Mouse (Mus musculus): ENCODE data around the gene Alas2.

Gene Alas2

DNA sequence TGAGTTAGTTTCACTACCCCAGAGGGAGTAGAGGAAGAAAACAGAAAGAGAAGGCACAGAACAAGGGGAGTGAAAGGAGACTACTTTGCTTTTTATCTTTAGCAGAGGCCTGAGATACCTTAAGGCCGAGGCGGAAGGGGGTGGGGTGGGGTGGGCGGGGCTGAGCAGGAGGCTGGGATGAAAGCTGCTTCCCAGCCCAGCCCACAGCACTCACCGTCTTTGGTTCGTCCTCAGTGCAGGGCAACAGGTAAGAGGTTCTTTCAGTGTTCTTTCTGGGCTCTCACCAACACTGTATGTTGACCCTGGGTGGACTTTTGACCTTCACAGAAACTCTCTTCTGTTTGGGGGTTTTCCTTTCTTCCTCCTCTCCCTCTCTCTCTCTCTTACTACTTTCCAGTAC lies at the start of gene Alas2:
Alas2 (plus strand) TSS at position 137 of the 400 bp plus-strand sequence.
- in situ Hi-C loops (cut with MboI; ENCODE audit: low pct_unique_long_range_greater_than_20kb in 1 of 2, low sequenced_read_pairs in 2 of 2, unreplicated experiment in 1 of 2), result no loop called here

DNA sequence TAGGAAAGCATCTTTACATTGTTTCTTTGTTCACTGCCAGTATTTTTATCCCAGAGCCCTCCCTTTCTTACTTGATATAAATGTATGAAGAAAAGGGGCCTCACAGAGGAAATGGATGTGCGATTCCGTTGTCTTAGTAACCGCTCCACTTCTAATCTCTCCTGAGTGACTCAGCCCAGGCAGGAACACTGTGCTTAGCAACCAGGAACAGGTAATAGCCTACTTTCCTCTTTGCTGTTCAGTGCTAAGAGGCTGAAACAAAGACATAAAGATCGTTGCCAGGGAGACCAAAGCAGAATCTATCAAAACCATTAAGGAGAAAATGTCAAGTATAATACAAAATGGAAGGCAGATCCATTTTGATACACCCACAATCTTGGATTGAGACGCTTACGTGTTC lies 38.5 kb upstream of the Alas2 start:
- in situ Hi-C loops (cut with MboI; ENCODE audit: low pct_unique_long_range_greater_than_20kb in 1 of 2, low sequenced_read_pairs in 2 of 2, unreplicated experiment in 1 of 2), result loop anchor here (25.0 kb wide), 3 partner anchors 154 to 604 kb away; partner anchors contain the start of gene Tro (in 1 of the 2)

DNA sequence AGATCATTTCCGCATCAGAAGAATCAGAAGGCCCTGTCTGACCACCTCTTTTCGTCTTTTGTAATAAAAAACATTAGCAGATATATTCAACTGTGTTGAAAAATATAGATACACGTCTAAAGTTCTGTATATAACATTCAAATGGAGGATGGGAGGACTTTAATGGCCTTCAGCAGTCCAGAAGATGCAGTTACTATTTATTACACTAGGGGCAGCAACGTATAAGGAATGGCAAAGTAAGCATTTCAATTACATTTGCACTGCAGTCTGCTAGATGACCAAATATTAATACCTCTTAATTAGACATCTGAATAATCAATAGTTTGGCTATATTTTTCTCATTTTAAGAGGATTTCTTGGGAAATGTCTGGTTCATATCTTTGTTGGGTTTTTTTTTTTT lies 36.5 kb upstream of the Alas2 start:
- in situ Hi-C loops (cut with MboI; ENCODE audit: low pct_unique_long_range_greater_than_20kb in 1 of 2, low sequenced_read_pairs in 2 of 2, unreplicated experiment in 1 of 2), result loop anchor here (25.0 kb wide), 3 partner anchors 152 to 602 kb away; partner anchors contain the start of gene Tro (in 1 of the 2)

DNA sequence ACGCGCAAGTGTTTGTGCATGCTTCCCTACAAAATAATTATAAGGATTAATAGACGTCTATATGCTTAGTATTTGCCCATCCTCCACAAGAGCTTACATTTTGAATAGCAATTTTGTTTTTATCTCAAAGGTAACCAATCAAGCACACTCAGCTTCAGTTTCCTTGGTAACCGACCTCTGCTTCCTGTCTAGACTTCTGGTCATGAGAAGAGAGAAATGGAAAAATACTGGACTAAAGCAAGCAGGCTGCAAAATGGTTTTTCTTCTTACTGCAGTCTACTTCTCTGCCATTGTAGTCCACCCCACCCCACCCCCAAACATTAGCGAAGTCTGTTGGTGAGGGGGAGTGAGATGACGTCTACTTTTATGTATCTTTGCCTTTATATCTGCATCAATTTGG lies 35.9 kb upstream of the Alas2 start:
- in situ Hi-C loops (cut with MboI; ENCODE audit: low pct_unique_long_range_greater_than_20kb in 1 of 2, low sequenced_read_pairs in 2 of 2, unreplicated experiment in 1 of 2), result loop anchor here (25.0 kb wide), 3 partner anchors 151 to 601 kb away; partner anchors contain the start of gene Tro (in 1 of the 2)

DNA sequence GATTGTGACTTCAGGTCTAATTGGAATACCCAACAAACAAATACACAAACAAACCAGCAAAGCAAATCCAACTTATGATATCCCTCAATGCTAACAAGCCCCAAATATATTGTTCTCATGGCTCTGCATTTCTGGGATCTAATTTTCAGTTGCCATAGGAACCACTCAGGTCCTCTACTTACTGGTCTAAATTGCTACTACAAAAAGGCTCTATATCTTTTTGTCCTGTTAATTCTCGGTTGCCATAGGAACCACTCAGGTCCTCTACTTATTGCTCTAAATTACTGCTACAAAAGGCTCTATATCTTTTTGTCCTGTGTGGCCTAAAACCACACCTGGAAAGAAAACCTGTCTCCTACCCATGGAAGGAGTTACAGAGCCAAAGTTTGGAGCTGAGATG lies 33.0 kb upstream of the Alas2 start:
- in situ Hi-C loops (cut with MboI; ENCODE audit: low pct_unique_long_range_greater_than_20kb in 1 of 2, low sequenced_read_pairs in 2 of 2, unreplicated experiment in 1 of 2), result loop anchor here (25.0 kb wide), 3 partner anchors 148 to 598 kb away; partner anchors contain the start of gene Tro (in 1 of the 2)

DNA sequence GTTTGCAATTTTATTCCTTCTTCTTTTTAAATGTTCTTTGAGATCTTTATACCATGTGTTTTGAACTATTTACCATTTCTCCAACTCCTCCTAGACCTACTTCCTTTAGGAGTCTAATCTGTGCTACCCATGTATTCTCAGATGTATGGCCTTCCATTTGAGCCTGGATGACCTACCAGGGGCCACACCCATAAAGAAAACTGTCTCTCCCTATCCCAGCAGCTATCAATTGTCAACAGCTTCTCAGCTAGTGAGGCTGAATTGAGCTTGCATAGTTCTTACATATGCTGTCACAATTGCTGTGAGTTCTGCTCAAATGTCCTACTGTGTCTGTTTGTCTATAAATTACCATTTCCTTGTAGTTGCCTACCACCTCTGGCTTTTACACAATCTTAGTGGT lies 31.2 kb upstream of the Alas2 start:
- in situ Hi-C loops (cut with MboI; ENCODE audit: low pct_unique_long_range_greater_than_20kb in 1 of 2, low sequenced_read_pairs in 2 of 2, unreplicated experiment in 1 of 2), result loop anchor here (25.0 kb wide), 3 partner anchors 146 to 596 kb away; partner anchors contain the start of gene Tro (in 1 of the 2)

DNA sequence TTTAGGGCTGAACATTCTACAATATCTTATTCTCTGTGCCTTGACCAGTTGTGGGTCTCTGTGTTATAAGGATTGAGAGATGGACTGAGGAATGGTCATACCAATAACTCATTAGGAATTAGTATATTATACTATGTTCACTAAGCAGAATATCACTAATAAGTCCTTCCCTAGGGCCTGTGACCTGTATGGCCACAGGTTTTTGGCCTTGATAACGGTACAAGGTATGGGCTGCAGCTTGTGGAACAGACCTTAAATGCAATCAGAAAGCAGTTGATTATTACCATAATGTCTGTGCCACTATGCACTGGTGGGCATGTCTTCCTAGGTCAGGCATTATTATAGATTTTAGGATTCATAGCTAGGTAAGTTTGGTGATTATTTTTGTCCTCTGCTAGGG lies 30.7 kb upstream of the Alas2 start:
- in situ Hi-C loops (cut with MboI; ENCODE audit: low pct_unique_long_range_greater_than_20kb in 1 of 2, low sequenced_read_pairs in 2 of 2, unreplicated experiment in 1 of 2), result loop anchor here (25.0 kb wide), 3 partner anchors 146 to 596 kb away; partner anchors contain the start of gene Tro (in 1 of the 2)

DNA sequence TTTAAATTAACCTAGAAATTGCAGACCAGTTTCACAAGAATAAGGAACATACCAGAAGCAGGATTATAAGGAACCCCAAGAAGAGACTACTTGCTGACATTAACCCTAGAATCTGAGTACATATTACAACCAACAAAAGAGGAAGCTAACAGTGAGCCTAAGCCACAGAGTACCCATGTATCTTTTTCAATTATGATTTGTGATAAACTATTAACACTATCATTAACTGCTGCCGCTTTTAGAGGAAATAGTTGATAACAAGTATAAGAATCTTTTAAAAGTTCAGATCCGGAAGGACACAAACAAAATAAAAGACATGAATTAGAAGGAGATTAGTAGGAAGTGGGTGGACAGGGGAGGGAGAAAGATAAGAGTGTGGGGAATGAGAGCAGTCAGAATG lies 7.1 kb upstream of the Alas2 start:
- in situ Hi-C loops (cut with MboI; ENCODE audit: low pct_unique_long_range_greater_than_20kb in 1 of 2, low sequenced_read_pairs in 2 of 2, unreplicated experiment in 1 of 2), result no loop called here

DNA sequence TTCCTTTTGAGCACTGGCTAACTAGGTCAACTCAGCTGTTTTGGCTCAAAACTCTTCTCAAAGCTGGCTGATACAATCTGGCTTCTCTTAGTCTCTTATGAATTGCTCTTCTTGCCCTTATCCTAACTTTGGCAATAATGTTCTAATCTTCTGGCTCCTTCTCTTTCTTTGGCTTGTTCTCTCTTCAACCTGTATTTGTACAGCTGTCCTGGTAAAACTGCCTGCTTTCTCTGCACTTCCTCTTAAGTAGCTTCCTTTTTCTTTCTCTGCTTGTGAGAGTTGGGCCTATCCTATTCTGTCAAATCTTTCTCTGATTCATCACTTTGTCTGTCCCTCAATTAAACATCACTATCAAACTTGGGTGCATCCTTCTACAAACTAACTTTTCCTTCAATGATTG lies 5.5 kb upstream of the Alas2 start:
- in situ Hi-C loops (cut with MboI; ENCODE audit: low pct_unique_long_range_greater_than_20kb in 1 of 2, low sequenced_read_pairs in 2 of 2, unreplicated experiment in 1 of 2), result no loop called here

DNA sequence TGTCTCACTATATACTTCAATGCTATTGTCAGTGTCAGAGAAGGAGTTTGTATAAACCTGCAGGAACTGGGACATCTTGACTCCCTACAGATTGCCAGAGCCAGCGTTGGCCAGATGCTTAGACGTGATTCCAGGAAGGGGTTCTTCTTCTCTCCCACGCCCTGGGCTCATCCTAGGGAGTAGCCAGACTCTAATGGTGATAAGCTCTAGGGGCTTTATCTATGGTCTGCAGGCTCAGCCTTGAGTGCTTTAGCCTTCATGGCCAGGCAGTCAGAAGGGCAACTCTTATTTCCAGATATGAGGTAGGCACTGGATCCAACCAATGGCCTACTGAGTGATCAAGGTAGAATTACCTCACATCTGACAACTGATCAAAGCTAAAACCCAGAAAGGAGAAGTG lies 2.5 kb downstream of the Alas2 start:
- in situ Hi-C loops (cut with MboI; ENCODE audit: low pct_unique_long_range_greater_than_20kb in 1 of 2, low sequenced_read_pairs in 2 of 2, unreplicated experiment in 1 of 2), result no loop called here

DNA sequence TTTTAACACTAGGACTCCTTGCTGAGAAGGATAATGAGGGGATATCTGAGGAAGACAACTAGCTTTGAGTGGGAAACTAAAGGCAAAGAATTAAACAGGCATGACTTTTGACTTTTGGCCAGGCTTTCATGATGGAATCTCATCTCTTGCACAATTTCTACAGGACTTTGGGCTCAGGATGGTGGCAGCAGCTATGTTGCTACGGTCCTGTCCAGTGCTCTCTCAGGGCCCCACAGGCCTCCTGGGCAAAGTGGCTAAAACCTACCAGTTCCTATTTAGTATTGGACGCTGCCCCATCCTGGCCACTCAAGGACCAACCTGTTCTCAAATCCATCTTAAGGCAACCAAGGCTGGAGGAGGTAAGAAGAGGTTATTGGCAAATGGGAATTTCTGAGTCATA lies 4.8 kb downstream of the Alas2 start:
- in situ Hi-C loops (cut with MboI; ENCODE audit: low pct_unique_long_range_greater_than_20kb in 1 of 2, low sequenced_read_pairs in 2 of 2, unreplicated experiment in 1 of 2), result no loop called here

DNA sequence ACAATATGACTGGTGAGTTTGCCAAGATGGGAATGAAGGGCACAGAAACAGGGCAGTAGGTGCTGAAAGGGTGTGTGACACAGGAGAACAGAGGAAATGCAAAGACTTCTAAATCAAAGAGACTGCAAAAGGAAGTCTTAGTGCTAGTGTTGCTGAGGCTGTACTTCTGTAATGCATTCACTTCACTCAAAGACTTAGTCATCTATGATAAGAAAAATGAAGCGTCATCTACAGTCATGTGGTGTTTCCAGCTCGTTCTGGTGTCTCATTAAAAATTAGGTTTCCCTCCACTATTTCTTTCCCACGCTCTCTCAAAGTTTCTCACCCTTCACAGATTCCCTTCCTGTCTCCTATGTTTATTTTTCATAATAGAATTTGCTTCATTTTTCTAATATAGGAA lies 6.9 kb downstream of the Alas2 start:
- in situ Hi-C loops (cut with MboI; ENCODE audit: low pct_unique_long_range_greater_than_20kb in 1 of 2, low sequenced_read_pairs in 2 of 2, unreplicated experiment in 1 of 2), result no loop called here

DNA sequence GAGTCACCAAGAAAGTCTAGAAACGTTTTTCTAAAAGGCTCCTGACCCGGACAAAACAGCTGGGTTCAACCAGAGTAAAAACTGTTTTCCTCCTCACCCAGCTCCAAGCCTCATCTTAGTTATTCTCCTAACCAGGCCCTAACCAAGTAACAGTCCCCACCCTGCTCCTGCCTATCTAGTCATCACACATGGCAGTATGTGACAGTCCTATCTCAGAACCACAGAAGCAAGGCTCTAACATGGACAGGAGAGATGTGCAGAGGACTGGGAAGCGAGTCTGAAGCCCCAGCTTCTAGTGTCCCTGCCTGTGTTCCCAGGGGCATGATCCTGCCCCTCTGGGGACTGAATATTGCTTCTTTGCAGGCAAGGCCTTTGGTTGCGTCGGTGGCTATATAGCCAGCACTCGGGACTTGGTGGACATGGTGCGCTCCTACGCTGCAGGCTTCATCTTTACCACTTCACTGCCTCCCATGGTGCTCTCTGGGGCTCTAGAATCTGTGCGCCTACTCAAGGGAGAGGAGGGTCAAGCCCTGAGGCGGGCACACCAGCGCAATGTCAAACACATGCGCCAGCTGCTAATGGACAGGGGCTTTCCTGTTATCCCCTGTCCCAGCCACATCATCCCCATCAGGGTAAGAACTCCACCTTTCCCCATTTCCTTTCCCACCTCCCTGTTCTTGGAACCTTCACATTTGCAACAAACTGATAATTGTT lies 17.6 kb downstream of the Alas2 start:
- in situ Hi-C loops (cut with MboI; ENCODE audit: low pct_unique_long_range_greater_than_20kb in 1 of 2, low sequenced_read_pairs in 2 of 2, unreplicated experiment in 1 of 2), result no loop called here

DNA sequence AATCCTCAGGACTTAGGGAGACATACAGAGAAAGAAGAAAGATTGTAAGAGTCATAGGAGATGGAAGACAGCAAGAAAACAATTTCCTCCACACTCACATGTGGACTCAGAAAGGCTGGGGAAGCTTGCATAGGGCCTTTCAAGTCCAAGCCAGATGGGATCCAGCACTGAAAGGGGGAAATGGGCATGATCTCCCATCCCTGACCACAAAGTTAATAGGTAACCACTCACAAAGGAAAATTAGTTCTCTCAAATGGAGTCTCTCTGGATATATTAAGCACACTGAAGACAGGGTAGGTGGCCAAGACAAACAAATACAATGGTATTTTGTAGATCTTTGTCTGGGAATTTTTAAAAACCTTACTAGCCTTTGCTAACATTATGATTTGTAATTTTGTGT lies 34.7 kb downstream of the Alas2 start:
- in situ Hi-C loops (cut with MboI; ENCODE audit: low pct_unique_long_range_greater_than_20kb in 1 of 2, low sequenced_read_pairs in 2 of 2, unreplicated experiment in 1 of 2), result no loop called here

DNA sequence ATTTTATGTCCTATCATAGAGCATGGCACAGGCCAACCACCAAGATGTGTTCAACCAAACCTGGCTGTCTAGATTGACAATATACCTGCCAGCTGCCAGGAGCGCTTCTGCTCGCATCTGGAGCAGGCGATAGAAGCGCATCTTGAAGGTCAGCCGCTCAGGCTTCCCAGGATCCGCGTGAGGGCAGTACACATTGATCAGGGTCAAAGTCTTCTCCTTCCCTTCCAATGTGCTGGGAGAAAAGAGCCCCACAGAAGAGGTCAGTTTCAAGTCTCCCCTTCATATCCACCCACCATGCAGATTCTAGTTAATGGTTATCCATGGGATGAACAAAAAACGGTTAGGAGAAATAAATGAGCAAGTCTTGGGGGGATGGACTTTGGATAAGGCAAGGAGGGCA lies 37.9 kb downstream of the Alas2 start:
- in situ Hi-C loops (cut with MboI; ENCODE audit: low pct_unique_long_range_greater_than_20kb in 1 of 2, low sequenced_read_pairs in 2 of 2, unreplicated experiment in 1 of 2), result no loop called here

DNA sequence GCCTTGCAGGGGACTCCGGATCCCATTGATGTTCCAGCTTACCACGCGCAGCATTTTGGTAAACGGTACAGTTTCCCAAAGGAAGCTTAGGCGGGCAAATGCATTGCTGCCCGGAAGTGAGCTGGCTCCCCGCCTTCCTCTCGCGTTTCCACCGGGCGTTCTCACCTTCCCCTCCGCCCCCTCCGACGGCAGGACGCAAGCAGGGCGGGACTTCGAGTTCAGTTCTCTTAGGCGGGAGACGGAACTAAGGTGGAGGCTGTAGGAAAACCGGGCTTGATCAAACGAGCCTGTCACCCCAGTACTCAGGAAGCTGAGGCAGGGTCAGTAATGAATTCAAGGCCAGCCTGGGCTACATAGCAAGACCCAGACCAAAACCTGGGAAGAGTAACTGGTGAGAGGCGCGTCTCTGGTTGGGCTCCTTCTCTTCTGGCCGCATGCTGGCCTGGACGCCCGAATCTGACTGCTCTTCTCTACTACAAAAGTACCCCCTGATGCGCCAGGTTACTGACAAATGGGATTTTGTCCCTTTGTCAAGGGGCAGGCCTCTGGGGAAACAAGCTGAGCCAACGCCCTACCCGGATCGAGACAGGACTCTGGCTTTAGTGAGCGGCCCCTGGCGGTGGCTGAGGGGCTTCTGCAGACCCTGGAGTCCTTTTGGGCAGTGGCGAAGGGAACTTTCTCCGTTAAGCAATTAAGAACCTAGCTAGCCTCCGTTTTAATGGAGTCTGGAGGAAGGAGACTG lies 41.0 kb downstream of the Alas2 start, which contains the start of gene Pfkfb1:
Pfkfb1 (plus strand) TSS at position 207 of the 742 bp plus-strand sequence.
- in situ Hi-C loops (cut with MboI; ENCODE audit: low pct_unique_long_range_greater_than_20kb in 1 of 2, low sequenced_read_pairs in 2 of 2, unreplicated experiment in 1 of 2), result no loop called here

DNA sequence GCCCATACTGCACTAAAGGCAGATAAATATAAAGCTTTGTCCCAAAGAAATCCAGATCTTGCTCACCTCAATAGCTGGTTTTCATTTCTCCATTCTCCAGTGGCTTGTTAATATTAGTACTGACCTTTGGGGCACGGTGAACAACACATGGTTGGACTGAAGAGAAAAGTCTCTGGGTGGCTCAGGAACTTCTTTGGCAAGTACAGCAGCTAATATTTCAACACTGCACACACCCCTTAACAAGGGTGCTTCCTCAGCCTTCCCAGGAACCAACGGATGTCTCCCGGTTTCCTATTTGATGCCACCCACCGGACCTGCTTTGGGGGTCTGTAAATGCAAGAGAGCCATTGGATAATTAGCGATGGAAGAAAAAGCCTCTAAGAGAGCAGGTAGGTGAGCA lies 42.5 kb downstream of the Alas2 start, which contains the start of gene Apex2:
Apex2 (minus strand) TSS at position 173 of the 400 bp plus-strand sequence.
- in situ Hi-C loops (cut with MboI; ENCODE audit: low pct_unique_long_range_greater_than_20kb in 1 of 2, low sequenced_read_pairs in 2 of 2, unreplicated experiment in 1 of 2), result no loop called here

DNA sequence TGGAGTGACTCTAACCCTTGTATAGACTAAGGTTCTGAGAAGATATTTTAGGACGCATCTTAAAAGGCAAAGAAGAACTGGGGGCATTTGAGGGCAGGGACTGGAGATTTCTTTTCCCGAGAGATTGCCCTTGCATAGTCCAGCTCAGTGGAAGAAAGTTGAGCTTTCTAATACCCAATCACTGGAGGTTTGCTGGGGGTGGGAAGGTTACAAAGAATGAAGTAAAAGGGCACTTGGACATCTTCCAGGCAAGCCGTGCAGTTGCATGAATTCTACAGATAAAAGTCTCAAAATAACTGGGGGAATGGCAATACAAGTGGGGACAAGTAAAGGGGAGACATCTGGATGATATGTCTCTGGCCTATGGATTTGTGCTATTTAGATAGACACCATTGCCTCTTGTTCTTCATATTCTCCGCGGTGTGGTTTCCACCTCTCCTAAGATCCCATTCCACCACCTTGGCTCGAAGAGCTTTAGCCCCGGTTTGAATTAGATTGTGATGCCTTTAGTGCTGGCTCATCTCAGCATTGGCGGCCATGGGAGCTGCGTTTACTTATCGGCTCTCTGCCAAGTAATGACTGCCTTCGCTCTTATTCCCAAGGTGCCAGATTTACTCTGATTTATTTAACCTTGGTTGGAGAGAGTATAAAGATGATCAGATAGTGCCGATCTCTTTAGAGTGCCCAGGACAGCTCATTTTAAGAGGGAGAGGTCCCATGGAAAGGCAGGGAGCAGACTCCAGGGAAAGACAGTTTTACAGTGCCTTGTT lies 46.3 kb downstream of the Alas2 start:
- in situ Hi-C loops (cut with MboI; ENCODE audit: low pct_unique_long_range_greater_than_20kb in 1 of 2, low sequenced_read_pairs in 2 of 2, unreplicated experiment in 1 of 2), result no loop called here

DNA sequence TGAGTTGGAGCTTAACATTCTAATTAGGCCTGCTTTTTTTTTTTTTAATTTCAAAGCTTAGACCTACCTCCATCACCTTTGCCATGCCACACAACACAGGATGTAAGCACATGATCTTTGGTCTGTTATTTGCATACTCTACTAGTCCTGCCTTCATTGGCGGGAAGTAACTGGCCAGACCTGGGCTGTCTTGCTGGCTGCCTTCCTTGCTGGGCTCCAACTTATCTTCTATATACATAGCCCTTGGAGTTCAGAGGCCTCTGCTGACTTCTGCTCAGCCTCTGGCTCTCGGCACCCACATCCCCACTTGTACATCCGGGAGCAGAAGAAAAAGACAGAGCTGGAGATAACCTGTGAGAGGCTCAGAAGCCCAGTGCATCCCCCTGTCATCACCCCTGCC lies 47.0 kb downstream of the Alas2 start:
- in situ Hi-C loops (cut with MboI; ENCODE audit: low pct_unique_long_range_greater_than_20kb in 1 of 2, low sequenced_read_pairs in 2 of 2, unreplicated experiment in 1 of 2), result no loop called here
